Mouse (Mus musculus): ENCODE data around the gene Tbx3.
A peak's percentile ranks its signal among the peaks of the same experiment; 100 is the strongest.

The Tbx3 gene

DNA sequence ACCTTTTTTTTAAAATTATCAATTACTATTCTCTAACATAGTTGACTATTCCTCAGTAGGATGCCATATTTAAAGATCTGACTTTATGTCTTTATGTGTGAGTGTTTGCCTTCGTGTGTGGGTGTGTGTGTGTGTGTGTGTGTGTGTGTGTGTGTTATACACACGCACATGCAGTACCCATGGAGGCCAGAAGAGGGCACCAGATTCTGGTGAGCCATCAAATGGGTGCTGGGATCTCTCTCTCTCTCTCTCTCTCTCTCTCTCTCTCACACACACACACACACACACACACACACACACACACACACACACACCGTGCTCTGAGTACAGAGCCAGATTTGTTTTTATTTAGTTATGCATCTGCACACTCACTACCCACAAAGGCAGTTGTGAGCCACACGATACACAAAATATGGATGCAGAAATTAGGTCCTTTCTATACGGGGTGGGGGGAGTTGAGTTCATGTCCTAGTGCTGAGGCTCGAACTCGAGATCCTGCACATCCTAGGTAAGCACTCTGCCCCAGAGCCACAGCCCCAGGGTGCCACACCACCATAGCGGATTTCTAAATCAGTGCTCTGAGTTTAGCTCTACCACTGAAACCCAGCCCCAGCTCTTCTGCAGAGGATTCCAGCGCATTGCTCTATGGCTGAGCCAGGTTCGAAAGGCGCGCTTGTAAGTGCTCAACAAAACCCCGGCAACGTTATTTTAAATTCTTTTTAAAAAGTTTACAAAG, 38.5 kb downstream of the Tbx3 start:
- DNase-seq (ENCODE audit: low read depth) = no peak

- DNase-seq (ENCODE audit: low read depth) = no peak
Measured at GRCm38 (mm10) chr5:119709826-119710559, 39.5 kb downstream of the Tbx3 start.

DNA sequence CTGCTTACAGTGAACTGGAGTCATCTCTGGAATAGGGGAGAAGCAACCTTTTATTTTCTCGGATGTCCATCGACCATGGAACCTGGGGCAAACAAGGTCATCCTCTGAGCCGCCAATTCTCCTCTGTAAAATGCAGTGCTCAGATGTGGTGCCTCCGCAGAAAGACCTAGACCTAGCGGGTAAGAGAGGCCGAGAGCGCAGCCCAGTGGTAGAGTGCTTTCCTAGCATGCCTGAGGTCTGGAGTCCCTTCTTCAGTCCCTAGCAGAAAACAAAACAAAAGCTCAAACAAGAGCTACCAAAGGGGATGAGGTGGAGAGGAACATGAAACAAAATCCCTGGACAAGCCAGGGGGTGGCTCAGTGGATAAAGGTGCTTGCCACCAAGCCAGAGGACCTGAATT, 40.3 kb downstream of the Tbx3 start:
- no peak for DNase-seq (ENCODE audit: low read depth)

DNA sequence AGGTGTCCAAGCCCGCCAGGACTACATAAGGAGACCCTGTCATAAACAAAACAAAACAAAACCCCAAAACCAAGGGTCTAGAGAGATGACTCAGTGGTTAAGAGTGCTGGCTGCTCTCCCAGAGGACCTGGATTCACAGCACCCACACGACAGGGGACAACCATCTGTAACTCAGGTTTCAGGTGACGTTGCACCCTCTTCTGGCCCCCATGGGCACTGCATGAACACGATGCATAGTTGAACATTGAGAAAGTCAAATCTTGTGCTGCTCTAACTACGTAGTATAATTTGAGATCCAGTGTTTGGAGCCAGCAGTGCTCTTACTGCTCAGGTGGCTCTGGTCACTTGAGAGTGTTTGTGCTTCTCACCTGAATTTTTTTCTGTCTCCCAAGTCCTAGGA, 41.2 kb downstream of the Tbx3 start:
- no peak for DNase-seq (ENCODE audit: low read depth)

GRCm38 (mm10) chr5:119712679-119713246, 42.3 kb downstream of the Tbx3 start:
- peak; percentile 21 for DNase-seq (ENCODE audit: low read depth)

DNA sequence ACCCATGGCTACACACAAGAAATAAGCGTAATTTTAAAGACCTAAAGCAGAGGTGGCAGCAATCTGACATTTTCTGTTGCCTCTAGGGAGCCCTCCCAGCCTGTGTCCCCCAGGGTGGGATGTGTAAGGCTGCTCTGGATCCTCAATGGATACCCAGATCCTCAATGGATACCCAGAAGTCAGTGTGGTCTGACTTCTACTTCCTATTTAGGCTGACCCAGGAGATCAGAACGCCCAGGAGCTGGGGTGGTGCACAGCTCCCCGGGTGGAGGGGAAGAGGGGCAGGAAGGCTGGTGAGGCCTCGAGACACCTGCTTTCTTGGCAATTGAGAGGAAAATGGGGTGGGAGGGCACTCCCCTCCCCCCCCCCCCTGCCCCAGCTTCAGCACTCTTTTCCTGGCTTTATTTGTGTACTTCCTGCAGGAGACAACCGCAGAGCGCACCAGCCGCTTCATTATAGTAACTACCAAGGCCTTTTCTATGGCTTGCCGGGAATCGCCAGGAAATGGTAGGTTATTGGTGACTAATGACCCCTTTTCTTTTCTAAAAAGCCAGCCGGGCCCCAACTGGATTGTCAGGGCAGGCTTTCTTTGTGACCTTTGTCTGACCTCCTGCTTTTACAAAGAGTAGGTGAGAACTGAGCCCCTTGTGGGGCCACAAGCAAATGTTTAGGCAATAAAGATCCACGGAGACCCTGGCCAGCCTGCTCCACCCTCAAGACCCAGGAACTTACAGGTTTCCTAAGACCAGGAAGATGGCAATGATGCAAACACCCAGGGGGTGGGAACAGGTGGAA, 50.2 kb downstream of the Tbx3 start:
- DNase-seq (ENCODE audit: low read depth) = no peak

DNA sequence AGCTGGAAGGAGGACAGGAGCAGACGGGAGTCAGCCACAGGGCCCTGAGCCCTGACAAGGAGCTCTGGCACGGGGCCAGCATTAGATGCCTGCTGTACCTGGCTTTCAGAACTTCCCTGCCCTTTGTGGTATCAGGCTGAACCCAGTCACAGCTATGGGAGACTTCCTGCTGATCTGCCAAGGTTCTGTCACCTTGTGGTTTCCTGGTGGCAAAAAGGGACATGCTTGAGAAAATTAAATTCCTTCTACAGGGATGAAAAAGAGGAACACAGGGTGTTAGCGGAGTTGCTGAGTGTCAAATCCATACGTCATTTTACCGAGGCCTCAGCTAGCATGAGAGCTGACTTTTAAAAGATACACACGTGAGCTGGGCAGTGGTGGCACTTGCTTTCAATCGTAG, 62.5 kb downstream of the Tbx3 start:
- DNase-seq (ENCODE audit: low read depth) = no peak
